Mouse (Mus musculus): ENCODE results near the gene Trem2. TPM values are rescaled to one million over a fixed set of nuclear protein-coding genes. Genes with fewer than 3 reads are reported as not detected.

Gene Trem2
- total and polyA plus RNA-seq, 2 experiments from 2014 or later = 8.4 to 23.6 TPM

GRCm38 (mm10) chr17:48391446-48391845, 45.2 kb downstream of the Trem2 start:
- H3K4me2 ChIP-seq (ENCODE audit: low read depth, low read length, poor library complexity, severe bottlenecking) = no peak overlapping the region
- no peak overlapping the region for H3K4me3 ChIP-seq (ENCODE audit: low read depth, low read length)
- no peaks in the 10 kb centered on the region for H3K27me3 ChIP-seq (ENCODE audit: insufficient read depth, low read length)
- WGBS = 89% methylated on average over 5 of the region's 5 CpGs
- DNase-seq (ENCODE audit: low spot score) (no peak), ATAC-seq (ENCODE audit: low FRiP score) (no peak)
- no peak overlapping the region for H3K9ac ChIP-seq (replicated peaks; ENCODE audit: low read length, poor library complexity, severe bottlenecking)
- H3K9me3 ChIP-seq (ENCODE audit: low read length) = no peaks in the 10 kb centered on the region
- TF ChIP-seq CTCF (IDR thresholded peaks at IDR 0.05) = no peak
- H3K27ac ChIP-seq (ENCODE audit: low read depth, low read length) = no peak overlapping the region
- no peaks in the 10 kb centered on the region for H3K4me1 ChIP-seq (ENCODE audit: insufficient read depth, low read length)
- H3K36me3 ChIP-seq (ENCODE audit: insufficient read depth, low read length) = peaks cover 71% of the 10 kb centered on the region

- H3K36me3 ChIP-seq (ENCODE audit: insufficient read depth, low read length) = peaks cover 67% of the 10 kb centered on the region
Measured at GRCm38 (mm10) chr17:48392616-48393015, 46.4 kb downstream of the Trem2 start.

GRCm38 (mm10) chr17:48401710-48402109, 55.5 kb downstream of the Trem2 start:
- DNase-seq (ENCODE audit: low spot score) (no peak), ATAC-seq (ENCODE audit: low FRiP score) (no peak)
- no peaks in the 10 kb centered on the region for H3K27me3 ChIP-seq (ENCODE audit: insufficient read depth, low read length)
- H3K9ac ChIP-seq (replicated peaks; ENCODE audit: low read length, poor library complexity, severe bottlenecking) = no peak overlapping the region
- H3K27ac ChIP-seq (ENCODE audit: low read depth, low read length) = no peak overlapping the region
- H3K9me3 ChIP-seq (ENCODE audit: low read length) = no peaks in the 10 kb centered on the region
- H3K4me3 ChIP-seq (ENCODE audit: low read depth, low read length) = no peak overlapping the region
- WGBS = 90% methylated on average over 4 of the region's 4 CpGs
- peaks cover 6% of the 10 kb centered on the region; the same call in 1 of the 2 replicates for H3K36me3 ChIP-seq (ENCODE audit: insufficient read depth, low read length)
- H3K4me1 ChIP-seq (ENCODE audit: insufficient read depth, low read length) = no peaks in the 10 kb centered on the region
- no peak overlapping the region for H3K4me2 ChIP-seq (ENCODE audit: low read depth, low read length, poor library complexity, severe bottlenecking)
- TF ChIP-seq CTCF (IDR thresholded peaks at IDR 0.05) = no peak

More at GRCm38 (mm10) chr17:48392616-48393015, 46.4 kb downstream of the Trem2 start:
- WGBS = 99% methylated on average over 3 of the region's 3 CpGs
- no peak for ATAC-seq (ENCODE audit: low FRiP score)
- no peak overlapping the region for H3K9ac ChIP-seq (replicated peaks; ENCODE audit: low read length, poor library complexity, severe bottlenecking)
- no peak overlapping the region for H3K4me3 ChIP-seq (ENCODE audit: low read depth, low read length)
- H3K4me2 ChIP-seq (ENCODE audit: low read depth, low read length, poor library complexity, severe bottlenecking) = no peak overlapping the region
- no peaks in the 10 kb centered on the region for H3K27me3 ChIP-seq (ENCODE audit: insufficient read depth, low read length)
- no peaks in the 10 kb centered on the region for H3K4me1 ChIP-seq (ENCODE audit: insufficient read depth, low read length)
- no peak overlapping the region for H3K27ac ChIP-seq (ENCODE audit: low read depth, low read length)
- no peak for TF ChIP-seq CTCF (IDR thresholded peaks at IDR 0.05)
- H3K9me3 ChIP-seq (ENCODE audit: low read length) = no peaks in the 10 kb centered on the region
- no peak for DNase-seq (ENCODE audit: low spot score)

GRCm38 (mm10) chr17:48402751-48403150, 56.5 kb downstream of the Trem2 start:
- H3K27me3 ChIP-seq (ENCODE audit: insufficient read depth, low read length) = no peaks in the 10 kb centered on the region
- no peak for ATAC-seq (ENCODE audit: low FRiP score)
- peaks cover 6% of the 10 kb centered on the region; the same call in 1 of the 2 replicates for H3K36me3 ChIP-seq (ENCODE audit: insufficient read depth, low read length)
- no peak for DNase-seq (ENCODE audit: low spot score)
- no peak overlapping the region for H3K4me3 ChIP-seq (ENCODE audit: low read depth, low read length)
- H3K4me1 ChIP-seq (ENCODE audit: insufficient read depth, low read length) = no peaks in the 10 kb centered on the region
- H3K27ac ChIP-seq (ENCODE audit: low read depth, low read length) = no peak overlapping the region
- no peak overlapping the region for H3K9ac ChIP-seq (replicated peaks; ENCODE audit: low read length, poor library complexity, severe bottlenecking)
- H3K4me2 ChIP-seq (ENCODE audit: low read depth, low read length, poor library complexity, severe bottlenecking) = no peak overlapping the region
- TF ChIP-seq CTCF (IDR thresholded peaks at IDR 0.05) = no peak
- H3K9me3 ChIP-seq (ENCODE audit: low read length) = no peaks in the 10 kb centered on the region
- WGBS = 94% methylated on average over 3 of the region's 3 CpGs

Other genes with a start within 250 kb of the Trem2 start
- gene 9830107B12Rik, start 200.1 kb upstream of the Trem2 start, total RNA-seq (2014; rRNA removed) = not detected in 2 replicates
- not detected in 2 replicates for gene 9830107B12Rik, start 200.1 kb upstream of the Trem2 start, polyA plus RNA-seq (2015; fragmentation: Nextera tagmentation; extraction: Ambion mirVana)
- gene A530064D06Rik, start 179.1 kb upstream of the Trem2 start, total RNA-seq (2014; rRNA removed) = not detected in 2 replicates
- not detected in 2 replicates for gene A530064D06Rik, start 179.1 kb upstream of the Trem2 start, polyA plus RNA-seq (2015; fragmentation: Nextera tagmentation; extraction: Ambion mirVana)
- not detected in 2 replicates for gene Trem1, start 113.6 kb upstream of the Trem2 start, total RNA-seq (2014; rRNA removed)
- not detected in 2 replicates for gene Trem1, start 113.6 kb upstream of the Trem2 start, polyA plus RNA-seq (2015; fragmentation: Nextera tagmentation; extraction: Ambion mirVana)
- not detected in 2 replicates for gene Trem3, start 98.6 kb upstream of the Trem2 start, total RNA-seq (2014; rRNA removed)
- gene Trem3, start 98.6 kb upstream of the Trem2 start, polyA plus RNA-seq (2015; fragmentation: Nextera tagmentation; extraction: Ambion mirVana) = not detected in 2 replicates
- gene Treml4, start 82.1 kb upstream of the Trem2 start, total RNA-seq (2014; rRNA removed) = 0.27 TPM in 1 of 2 replicates, not detected in the other
- gene Treml4, start 82.1 kb upstream of the Trem2 start, polyA plus RNA-seq (2015; fragmentation: Nextera tagmentation; extraction: Ambion mirVana) = 0.16 and 0.22 TPM in 2 replicates
- gene Treml2, start 46.9 kb upstream of the Trem2 start, total RNA-seq (2014; rRNA removed) = 0.42 and 0.49 TPM in 2 replicates
- gene Treml2, start 46.9 kb upstream of the Trem2 start, polyA plus RNA-seq (2015; fragmentation: Nextera tagmentation; extraction: Ambion mirVana) = 0.06 and 0.07 TPM in 2 replicates
- 0.16 TPM in 1 of 2 replicates, not detected in the other for gene B430306N03Rik, start 30.3 kb upstream of the Trem2 start, total RNA-seq (2014; rRNA removed)
- gene B430306N03Rik, start 30.3 kb upstream of the Trem2 start, polyA plus RNA-seq (2015; fragmentation: Nextera tagmentation; extraction: Ambion mirVana) = 0.06 and 0.10 TPM in 2 replicates
- gene Treml1, start 13.5 kb downstream of the Trem2 start, total RNA-seq (2014; rRNA removed) = 0.66 TPM in 1 of 2 replicates, not detected in the other
- 0.21 TPM in 1 of 2 replicates, not detected in the other for gene Treml1, start 13.5 kb downstream of the Trem2 start, polyA plus RNA-seq (2015; fragmentation: Nextera tagmentation; extraction: Ambion mirVana)
- gene Nfya, start 63.5 kb downstream of the Trem2 start, total RNA-seq (2014; rRNA removed) = 22.7 and 30.9 TPM in 2 replicates
- gene Nfya, start 63.5 kb downstream of the Trem2 start, polyA plus RNA-seq (2015; fragmentation: Nextera tagmentation; extraction: Ambion mirVana) = 3.8 and 4.1 TPM in 2 replicates
- gene Oard1, start 63.6 kb downstream of the Trem2 start, total RNA-seq (2014; rRNA removed) = 12.9 and 15.0 TPM in 2 replicates
- gene Oard1, start 63.6 kb downstream of the Trem2 start, polyA plus RNA-seq (2015; fragmentation: Nextera tagmentation; extraction: Ambion mirVana) = 28.0 and 30.2 TPM in 2 replicates
- 0.11 and 0.80 TPM in 2 replicates for gene Apobec2, start 86.5 kb downstream of the Trem2 start, total RNA-seq (2014; rRNA removed)
- 0.31 and 0.32 TPM in 2 replicates for gene Apobec2, start 86.5 kb downstream of the Trem2 start, polyA plus RNA-seq (2015; fragmentation: Nextera tagmentation; extraction: Ambion mirVana)
- 0.22 and 0.85 TPM in 2 replicates for gene Tspo2, start 105.1 kb downstream of the Trem2 start, total RNA-seq (2014; rRNA removed)
- gene Tspo2, start 105.1 kb downstream of the Trem2 start, polyA plus RNA-seq (2015; fragmentation: Nextera tagmentation; extraction: Ambion mirVana) = 0.74 and 1.4 TPM in 2 replicates
- 0.19 and 0.49 TPM in 2 replicates for gene Unc5cl, start 108.5 kb downstream of the Trem2 start, total RNA-seq (2014; rRNA removed)
- gene Unc5cl, start 108.5 kb downstream of the Trem2 start, polyA plus RNA-seq (2015; fragmentation: Nextera tagmentation; extraction: Ambion mirVana) = 0.06 and 0.32 TPM in 2 replicates